Mouse (Mus musculus) lung, postnatal 25 days (tissue): ENCODE results near the gene Gbp9.

ENCODE experiments used
- DNase-seq: peaks from one replicate; pipeline ENCODE4 v3.0.0; 2022; ENCODE audit warnings: low spot score

The Gbp9 gene

GRCm38 (mm10) chr5:105055279-105055678, 84.1 kb downstream of the Gbp9 start:
- no peak for DNase-seq

GRCm38 (mm10) chr5:105053471-105054169, 85.7 kb downstream of the Gbp9 start:
- peak; percentile 28 for DNase-seq

- DNase-seq, result no peak
Observed at GRCm38 (mm10) chr5:105032362-105032761, 107.0 kb downstream of the Gbp9 start.
